Mouse (Mus musculus) layer of hippocampus, postnatal 25 days (tissue): ENCODE measurements at regions not wholly inside any gene's neighbourhood (a gene's known extent, or its start where the extent isn't known, plus 50 kb on each side); places are given as distances from the start of the nearest gene placed in this dataset.

Experiments
- DNase-seq, 2 experiments: peaks; one replicate each; pipeline ENCODE4 v3.0.0; 2022; ENCODE audit warnings: mixed read lengths in 2 of 2, low spot score in 1 of 2; ENCODE audit errors: extremely low spot score in 1 of 2

- DNase-seq: no peak
These were observed 86.1 kb downstream of the Fam114a2 start for GRCm38 (mm10) chr11:57432299-57432698.

DNA sequence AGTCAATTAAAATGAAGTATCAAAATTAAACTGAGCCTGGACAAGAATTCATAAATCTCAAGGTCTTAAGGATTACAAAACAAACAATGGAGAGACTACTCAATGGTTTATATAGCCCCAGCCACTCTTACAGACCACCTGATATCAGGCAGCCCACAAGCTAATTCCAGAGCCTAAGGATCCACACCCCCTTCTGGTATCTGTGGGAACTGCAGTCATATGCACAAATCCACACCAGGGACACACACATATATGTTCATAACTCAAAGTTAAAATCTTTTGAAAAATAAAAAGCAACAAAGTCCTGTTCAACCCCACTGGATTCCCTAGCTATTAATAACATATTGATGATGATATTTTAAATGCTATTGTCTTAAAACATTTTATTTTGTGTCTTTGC lies 86.5 kb downstream of the Fam114a2 start:
- no peak for DNase-seq

DNA sequence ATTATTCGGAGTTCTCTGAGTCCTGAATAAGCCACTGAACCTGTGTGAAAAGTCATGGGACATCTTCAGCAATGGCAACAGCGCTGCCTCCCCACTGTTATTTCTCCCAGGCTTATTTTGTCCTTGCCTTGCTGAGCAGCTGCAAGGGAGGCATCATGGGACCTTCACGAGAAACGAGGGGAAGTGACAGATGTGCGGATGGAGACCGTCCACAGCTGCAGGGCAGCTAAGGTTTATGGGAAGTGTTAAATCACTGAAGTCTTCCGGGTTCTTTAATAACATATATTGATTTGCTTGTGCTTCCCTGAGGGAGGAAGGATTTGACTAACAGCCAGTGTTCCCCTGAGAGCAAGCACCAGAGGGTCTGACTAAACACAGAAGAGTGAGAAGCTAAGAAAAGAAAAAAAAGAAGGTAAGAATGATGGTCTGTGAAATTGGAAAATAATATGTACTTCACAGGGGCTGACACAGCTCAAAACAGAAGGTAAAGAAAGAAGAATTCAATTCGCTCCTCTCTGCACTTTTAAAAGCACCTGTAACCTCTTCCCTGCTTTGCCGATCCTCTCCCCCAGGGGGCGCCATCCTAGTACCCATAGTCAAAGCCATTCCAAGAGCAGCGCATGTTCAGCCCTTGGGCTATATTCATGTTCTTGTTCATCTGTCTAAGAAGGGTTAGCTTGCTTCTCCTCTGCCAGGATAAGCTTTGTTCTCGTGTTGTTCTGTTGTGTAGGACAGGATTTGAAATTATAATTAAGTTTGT lies 92.2 kb downstream of the Fam114a2 start:
- peak in 1 of 2 experiments; percentile 65 for DNase-seq

GRCm38 (mm10) chr11:57419416-57419815 lies 99.0 kb downstream of the Fam114a2 start:
- no peak for DNase-seq

DNA sequence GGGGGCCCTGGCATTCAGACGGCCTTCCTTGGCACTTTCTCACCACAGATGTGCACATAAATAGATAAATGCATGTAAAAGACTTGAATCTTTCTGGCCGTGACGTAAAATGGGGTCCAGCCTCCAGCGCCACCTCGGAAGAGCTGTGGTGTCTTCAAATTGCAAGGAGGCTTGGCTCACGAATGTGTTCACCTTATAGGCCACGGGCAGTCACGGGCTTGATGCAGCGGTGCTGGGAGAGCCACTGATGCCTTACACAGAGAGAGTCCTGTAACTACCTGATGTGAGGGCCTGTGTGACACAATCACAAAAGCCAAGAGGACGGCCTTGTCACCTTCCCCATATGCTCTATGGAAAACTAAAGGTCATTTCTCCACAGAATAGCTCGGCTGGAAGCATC lies 102.4 kb downstream of the Fam114a2 start:
- DNase-seq: no peak

DNA sequence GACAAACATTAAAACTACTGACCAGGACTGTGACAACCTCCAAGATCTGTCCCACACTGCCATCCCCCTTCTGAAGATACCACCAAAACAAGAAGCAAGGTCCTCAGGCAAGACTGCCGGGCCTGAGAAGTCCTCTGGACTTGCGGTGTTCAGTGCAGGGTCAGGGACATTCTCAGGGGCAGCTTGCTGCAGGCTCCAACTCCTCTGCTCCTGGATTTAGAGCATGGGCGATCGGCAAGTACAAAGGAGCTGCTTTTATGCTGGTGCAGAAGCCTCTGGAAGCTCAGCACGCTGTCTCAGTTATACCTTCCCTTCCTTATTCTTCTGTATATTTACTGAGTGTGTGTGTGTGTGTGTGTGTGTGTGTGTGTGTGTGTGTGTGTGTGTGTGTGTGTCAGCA lies 103.2 kb downstream of the Fam114a2 start:
- no peak for DNase-seq

DNA sequence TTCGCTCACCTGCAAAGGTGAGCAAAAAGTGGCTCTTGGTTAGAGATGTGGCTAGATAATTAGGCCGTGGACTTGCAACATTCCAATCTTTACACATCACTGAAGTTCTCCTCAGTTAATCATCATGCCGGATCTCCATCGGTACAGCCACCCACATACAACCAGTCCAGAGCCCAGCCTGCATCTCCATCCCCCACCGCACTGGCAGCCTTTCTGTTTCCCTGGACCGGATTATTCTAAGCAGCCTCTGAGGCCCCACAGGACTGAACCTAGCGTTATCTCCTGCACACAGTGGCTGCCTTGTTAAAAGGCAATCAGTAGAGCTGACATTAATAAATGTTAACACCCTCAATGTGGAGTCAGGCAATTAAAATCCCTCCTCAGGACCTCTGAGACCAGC lies 103.7 kb downstream of the Fam114a2 start:
- peak in 1 of 2 experiments; percentile 22 for DNase-seq

DNA sequence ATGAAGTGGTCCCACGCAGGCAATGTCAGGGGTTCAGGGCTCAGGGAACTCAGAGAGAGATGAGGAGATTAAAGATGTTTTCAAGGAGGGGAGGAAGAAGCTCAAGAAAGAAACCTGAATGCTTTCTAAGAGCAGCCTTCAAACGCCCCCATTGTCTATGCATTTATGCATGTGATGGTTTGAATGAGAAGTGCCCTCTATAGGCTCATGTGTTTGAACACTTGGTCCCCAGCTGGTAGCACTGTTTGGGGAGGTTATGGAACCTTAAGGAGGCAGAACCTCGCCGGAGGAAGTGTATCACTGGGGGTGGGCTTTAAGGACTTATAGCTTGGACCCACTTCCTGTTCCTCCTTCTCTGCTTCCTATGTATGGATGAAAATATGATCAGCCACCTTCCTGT lies 105.1 kb downstream of the Fam114a2 start:
- no peak for DNase-seq

DNA sequence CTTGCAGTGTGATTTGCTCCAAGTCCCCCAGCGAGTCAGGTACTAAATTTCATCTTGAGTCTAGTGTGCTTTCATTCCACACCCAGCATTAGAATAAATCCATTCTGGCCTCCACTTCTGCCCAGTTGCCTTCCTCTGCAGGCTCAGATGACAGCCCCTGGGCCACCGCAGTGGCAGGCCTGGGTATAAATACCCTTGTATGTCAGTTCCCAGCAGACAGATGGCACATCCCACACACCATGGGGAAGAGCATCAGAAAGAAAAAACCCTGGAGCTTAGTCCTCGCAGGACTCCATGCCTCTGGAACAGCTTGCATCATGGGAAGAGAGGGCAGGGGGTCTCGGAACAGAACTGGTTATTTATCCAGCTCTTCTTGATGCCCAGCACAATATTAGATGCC lies 105.7 kb downstream of the Fam114a2 start:
- DNase-seq: peak in 1 of 2 experiments; percentile 45

GRCm38 (mm10) chr11:57404172-57404571 lies 114.2 kb downstream of the Fam114a2 start:
- no peak for DNase-seq

DNA sequence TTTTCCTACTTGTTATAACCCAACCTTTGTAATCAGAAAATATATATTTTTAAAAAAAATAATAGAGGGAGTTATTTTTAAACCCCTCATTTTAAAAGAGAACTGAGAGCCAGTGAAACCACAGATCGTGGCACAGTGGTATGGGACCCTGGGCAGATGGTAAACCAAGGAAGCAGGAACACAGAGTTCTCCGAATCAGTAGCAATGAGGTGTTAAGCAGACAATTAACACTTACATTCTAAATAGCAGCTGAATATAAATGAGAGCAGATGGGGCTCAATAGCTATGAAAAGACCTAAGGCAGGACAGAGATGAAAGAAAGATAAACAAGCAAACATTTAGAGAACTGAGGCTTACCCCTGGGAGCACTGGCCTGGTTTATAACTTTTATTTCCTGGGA lies 116.8 kb downstream of the Fam114a2 start:
- no peak for DNase-seq

GRCm38 (mm10) chr11:57399366-57399765 lies 119.1 kb downstream of the Fam114a2 start:
- no peak for DNase-seq

DNA sequence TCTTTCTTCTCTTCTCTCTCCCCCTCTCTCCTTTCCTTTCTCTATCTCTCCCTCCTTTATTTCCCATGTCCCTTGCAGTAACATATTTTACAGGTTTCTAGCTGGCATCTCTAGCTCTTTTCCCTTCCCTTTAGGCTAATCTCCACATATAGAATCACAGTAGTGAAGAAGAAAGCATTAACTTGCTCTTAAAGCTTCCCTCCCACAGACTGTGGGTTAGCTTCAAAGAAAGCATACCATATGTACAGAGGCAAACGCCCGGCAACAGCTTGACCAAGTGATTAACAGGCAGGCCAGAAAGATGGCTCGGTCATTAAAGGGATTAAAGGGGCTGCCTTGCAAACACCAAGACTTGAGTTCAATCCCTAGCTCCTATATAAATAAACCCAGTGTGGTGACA lies 122.0 kb downstream of the Fam114a2 start:
- no peak for DNase-seq

DNA sequence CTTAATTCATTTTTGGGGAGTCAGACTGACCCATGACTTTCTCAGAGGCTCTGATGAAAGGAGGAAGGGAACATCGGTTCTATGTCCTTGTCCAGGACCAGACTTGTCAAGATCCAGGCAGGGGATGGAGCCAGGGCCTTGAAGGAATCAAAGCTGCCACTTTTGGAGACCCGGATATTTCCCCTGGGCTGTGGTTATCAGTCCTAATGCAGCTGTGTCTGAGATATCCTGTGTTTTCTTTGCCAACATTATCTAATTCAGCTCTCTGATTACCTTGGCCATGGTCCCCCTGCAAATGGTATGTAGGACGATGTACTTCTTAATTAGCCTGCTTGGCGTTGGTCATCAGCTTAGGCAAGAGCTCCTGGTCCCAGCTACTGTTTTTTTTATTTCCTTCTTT lies 127.6 kb downstream of the Fam114a2 start:
- DNase-seq: no peak
